Mouse (Mus musculus) stomach, postnatal 0 days (tissue): ENCODE results near the gene Fam213b. TPM values are rescaled to one million over a fixed set of nuclear protein-coding genes. Genes with fewer than 3 reads are reported as not detected.

Source experiments
- ATAC-seq: fragments of 200-750 bp; cut with Nextera tagmentation; 2 replicates; pipeline ENCODE4 v1.8.0; 2017; ENCODE audit not compliant: low FRiP score, low TSS enrichment
- DNase-seq: peaks from one replicate; pipeline ENCODE4 v3.0.0-alpha.2; 2016; ENCODE audit warnings: low spot score
- H3K27ac ChIP-seq: fragments of 300-500 bp; sonication (generic); replicated peaks from 2 replicates; pipeline ENCODE4 v1.5.1; 2014; ENCODE audit warnings: mild to moderate bottlenecking, control low read depth
- H3K27me3 ChIP-seq: fragments of 300-500 bp; sonication (generic); 2 replicates; pipeline ENCODE4 v1.6.1; 2014; ENCODE audit warnings: low read length; ENCODE audit not compliant: control insufficient read depth, insufficient read depth
- H3K36me3 ChIP-seq: fragments of 300-500 bp; sonication (generic); 2 replicates; pipeline ENCODE4 v1.6.1; 2014; ENCODE audit warnings: low read length, mixed read lengths; ENCODE audit not compliant: control insufficient read depth, insufficient read depth
- H3K4me1 ChIP-seq: fragments of 300-500 bp; sonication (generic); replicated peaks from 2 replicates; pipeline ENCODE4 v1.6.1; 2014; ENCODE audit warnings: antibody characterized with exemption; ENCODE audit not compliant: control insufficient read depth, insufficient read depth
- H3K4me2 ChIP-seq: fragments of 300-500 bp; sonication (generic); replicated peaks from 2 replicates; pipeline ENCODE4 v1.6.1; 2014; ENCODE audit warnings: low read depth, mild to moderate bottlenecking, control low read depth, moderate library complexity
- H3K4me3 ChIP-seq: fragments of 300-500 bp; sonication (generic); 2 replicates; pipeline ENCODE4 v1.5.1; 2014; ENCODE audit warnings: low read depth, low read length, control low read depth
- H3K9ac ChIP-seq: fragments of 300-500 bp; sonication (generic); 2 replicates; pipeline ENCODE4 v1.6.1; 2014; ENCODE audit warnings: mild to moderate bottlenecking, low read length, control low read depth, mixed read lengths
- H3K9me3 ChIP-seq: fragments of 300-500 bp; sonication (generic); 2 replicates; pipeline ENCODE4 v1.6.1; 2016; ENCODE audit warnings: low read length; ENCODE audit not compliant: control insufficient read depth
- CTCF ChIP-seq: IDR thresholded peaks from 2 replicates; pipeline ENCODE4 v1.5.1; 2016; ENCODE audit warnings: antibody characterized with exemption, low read depth, mild to moderate bottlenecking, moderate library complexity
- EP300 ChIP-seq: optimal IDR thresholded peaks from 2 replicates; pipeline ENCODE3; 2016; ENCODE audit warnings: antibody characterized with exemption
- WGBS: fragments of 180-500 bp; shearing (Covaris S2); extraction: QIAGEN DNeasy Blood & Tissue Kit; methylation state at CpG from one replicate; pipeline ENCODE4 v1.1.7; 2014; 5-methylcytosine and 5-hydroxymethylcytosine counted together
- polyA plus RNA-seq: library from polyadenylated mRNA; unstranded; fragments of >200 nt; fragmentation: Nextera tagmentation; extraction: Ambion mirVana; gene quantifications from 2 replicates; pipeline ENCODE4 v1.2.1, GENCODE M21; 2015

Fam213b gene
- polyA plus RNA-seq, 1 experiment from 2014 or later, result 62.1 TPM

DNA sequence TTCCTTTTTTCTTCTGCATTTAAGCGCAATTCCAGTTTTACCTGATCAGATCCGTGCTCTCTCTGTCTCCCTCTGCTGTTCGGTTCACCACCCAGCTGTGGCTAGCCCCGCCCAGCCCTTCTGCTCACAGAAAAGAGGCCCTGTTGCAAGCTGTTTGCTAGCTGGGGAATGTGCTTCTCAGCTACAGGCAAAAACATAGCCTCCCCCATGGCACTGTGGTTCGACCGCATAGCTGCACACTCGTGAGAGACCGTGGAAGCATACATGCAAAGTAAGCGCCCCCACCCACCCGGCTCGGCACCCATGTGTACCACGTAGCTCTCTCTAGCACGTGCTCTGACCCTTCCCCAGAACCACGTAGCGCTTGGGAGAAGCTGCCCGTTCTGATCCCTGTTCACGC is 8.9 kb upstream of the Fam213b start:
- ATAC-seq (peak; percentile 76), DNase-seq (peak; percentile 89)
- no peaks in the 10 kb centered on the region for H3K36me3 ChIP-seq
- no peak overlapping the region for H3K9ac ChIP-seq
- TF ChIP-seq CTCF (peak; percentile 90), EP300 (no peak)
- H3K4me2 ChIP-seq, result peak overlapping the region; percentile 25; the same call in 1 of the 2 replicates
- no peaks in the 10 kb centered on the region for H3K27me3 ChIP-seq
- WGBS, result 25% methylated on average over 17 of the region's 17 CpGs
- H3K4me1 ChIP-seq, result peaks cover 2% of the 10 kb centered on the region
- no peaks in the 10 kb centered on the region for H3K9me3 ChIP-seq
- no peak overlapping the region for H3K4me3 ChIP-seq
- peak overlapping the region; percentile 24; the same call in 1 of the 2 replicates for H3K27ac ChIP-seq

DNA sequence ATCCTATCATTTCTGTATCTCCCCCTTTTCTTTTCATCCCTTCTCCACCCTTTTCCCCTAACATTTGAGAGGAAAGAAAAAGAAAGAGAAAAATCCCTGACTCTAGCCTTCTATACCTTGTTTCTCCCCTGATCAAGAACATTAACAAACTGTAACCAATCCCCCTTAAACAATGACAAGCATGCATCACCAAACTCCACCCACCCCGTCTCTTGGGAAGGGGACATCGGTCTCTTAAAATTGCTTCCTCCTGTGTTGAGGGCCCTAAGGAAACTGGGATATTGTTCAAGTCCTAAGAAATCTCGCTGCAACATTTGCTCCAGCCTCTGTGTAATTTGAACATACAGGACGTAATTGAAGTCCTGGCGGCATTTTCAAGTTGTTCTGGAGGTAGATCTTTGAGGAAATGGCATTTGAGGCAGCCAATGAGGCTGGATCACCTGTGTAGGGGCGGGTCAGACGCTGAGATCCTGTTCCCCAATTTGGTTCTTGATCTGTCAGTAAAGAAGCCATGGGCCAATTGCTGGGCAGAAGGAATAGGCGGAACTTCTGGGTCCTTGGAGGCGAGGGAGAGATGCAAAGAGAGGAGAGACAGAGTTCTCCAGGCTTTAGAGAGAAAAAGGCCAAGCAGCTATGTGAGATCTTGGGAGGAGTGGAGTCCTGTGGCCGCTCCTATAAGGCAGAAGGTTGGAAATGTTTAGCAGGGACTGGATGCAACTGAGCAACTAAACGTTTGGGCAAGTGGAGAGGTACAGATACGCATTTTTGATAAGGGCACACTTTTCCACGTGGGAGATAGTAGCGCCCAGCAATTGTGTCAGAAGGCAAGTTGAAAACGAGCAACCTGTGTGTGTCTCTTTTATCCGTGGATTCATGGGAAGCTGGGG is 5.5 kb upstream of the Fam213b start:
- Histone ChIP-seq H3K4me2 (peak overlapping the region; percentile 65), H3K27ac (no peak overlapping the region), H3K27me3 (no peaks in the 10 kb centered on the region), H3K9ac (peak overlapping the region; percentile 45), H3K4me1 (no peaks in the 10 kb centered on the region; the same call in 1 of the 2 replicates), H3K36me3 (no peaks in the 10 kb centered on the region), H3K4me3 (peak overlapping the region; percentile 36), H3K9me3 (no peaks in the 10 kb centered on the region)
- 1% methylated on average over 16 of the region's 16 CpGs for WGBS
- DNase-seq (peak; percentile 89), ATAC-seq (peak; percentile 95)
- TF ChIP-seq CTCF (no peak), EP300 (no peak)

GRCm38 (mm10) chr4:154902371-154902770 is 3.4 kb upstream of the Fam213b start:
- Histone ChIP-seq H3K4me1 (peaks cover 5% of the 10 kb centered on the region), H3K27me3 (no peaks in the 10 kb centered on the region), H3K4me3 (no peak overlapping the region), H3K9ac (no peak overlapping the region), H3K27ac (no peak overlapping the region), H3K9me3 (no peaks in the 10 kb centered on the region), H3K4me2 (no peak overlapping the region), H3K36me3 (no peaks in the 10 kb centered on the region)
- 78% methylated on average over 2 of the region's 2 CpGs for WGBS
- ATAC-seq (no peak), DNase-seq (no peak)
- no peak for TF ChIP-seq CTCF
- no peak for TF ChIP-seq EP300

DNA sequence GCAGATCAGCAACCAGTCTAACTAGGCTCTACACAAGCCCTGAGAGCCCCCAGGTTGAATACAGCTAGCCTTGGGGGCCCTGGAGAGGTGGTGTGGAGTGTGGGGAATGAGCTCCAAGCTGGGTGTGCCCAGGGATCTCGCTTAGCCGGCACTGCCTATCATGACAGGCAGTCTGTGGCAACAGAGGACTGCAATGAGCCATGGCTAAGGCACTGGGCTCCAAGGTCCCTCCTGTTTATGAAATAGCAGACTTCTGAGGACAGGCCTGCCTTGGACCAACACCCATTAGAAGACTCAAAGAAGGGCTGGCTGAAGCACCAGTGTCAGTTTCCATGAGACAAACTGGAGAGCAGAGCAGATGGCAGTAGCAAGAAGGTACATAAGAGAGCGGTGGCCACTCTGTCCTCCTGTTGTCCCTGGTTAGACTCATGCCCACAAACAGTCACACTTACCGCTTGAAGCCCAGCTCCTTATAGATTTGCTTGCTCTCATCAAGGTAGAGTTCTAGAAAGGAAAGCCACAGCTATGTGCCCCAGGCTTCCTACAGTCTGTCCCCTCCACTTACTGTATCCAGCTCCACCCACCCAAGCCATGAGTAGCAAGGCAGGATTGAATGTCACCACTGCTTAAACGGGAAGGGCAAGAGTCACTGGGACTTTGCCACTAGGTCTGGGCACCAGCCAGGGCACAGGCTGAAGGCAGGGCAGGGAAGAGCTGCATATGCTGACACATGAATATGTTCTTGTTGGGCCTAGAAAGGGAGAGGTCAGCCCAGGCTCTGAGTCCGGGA is 1.1 kb downstream of the Fam213b start:
- peaks cover 5% of the 10 kb centered on the region; the same call in 1 of the 2 replicates for H3K4me1 ChIP-seq
- peak overlapping the region; percentile 54 for H3K4me3 ChIP-seq
- 54% methylated on average over 6 of the region's 6 CpGs for WGBS
- peak overlapping the region; percentile 74 for H3K27ac ChIP-seq
- no peaks in the 10 kb centered on the region for H3K9me3 ChIP-seq
- peak overlapping the region; percentile 93 for H3K4me2 ChIP-seq
- TF ChIP-seq CTCF (no peak), EP300 (no peak)
- no peaks in the 10 kb centered on the region; the same call in 1 of the 2 replicates for H3K36me3 ChIP-seq
- no peaks in the 10 kb centered on the region for H3K27me3 ChIP-seq
- H3K9ac ChIP-seq, result peak overlapping the region; percentile 60; the same call in 1 of the 2 replicates
- no peak for DNase-seq
- ATAC-seq, result no peak

DNA sequence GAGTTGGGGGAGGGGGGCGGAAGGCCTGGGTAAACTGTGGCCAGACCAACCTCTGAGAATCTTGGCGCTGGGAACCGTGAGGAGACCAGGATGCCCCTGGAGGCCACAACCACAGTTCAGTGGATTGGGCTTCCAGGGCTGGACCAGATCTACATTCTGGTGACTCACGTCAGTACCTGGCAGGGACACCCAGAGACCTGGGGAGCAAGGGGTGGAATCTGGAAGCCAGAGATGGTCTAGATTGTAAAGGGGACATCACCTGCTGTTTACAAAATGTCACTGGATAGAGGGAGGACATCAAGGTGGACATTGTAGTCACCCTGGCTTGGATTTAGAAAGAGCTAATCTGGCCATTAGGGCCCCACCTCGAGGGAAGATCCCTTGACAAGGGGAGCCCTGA is 3.4 kb downstream of the Fam213b start:
- ATAC-seq (no peak), DNase-seq (no peak)
- no peaks in the 10 kb centered on the region for H3K27me3 ChIP-seq
- H3K4me2 ChIP-seq, result no peak overlapping the region
- TF ChIP-seq CTCF, result no peak
- TF ChIP-seq EP300, result no peak
- H3K9ac ChIP-seq, result no peak overlapping the region
- H3K36me3 ChIP-seq, result no peaks in the 10 kb centered on the region; the same call in 1 of the 2 replicates
- peaks cover 5% of the 10 kb centered on the region; the same call in 1 of the 2 replicates for H3K4me1 ChIP-seq
- no peak overlapping the region for H3K27ac ChIP-seq
- no peaks in the 10 kb centered on the region for H3K9me3 ChIP-seq
- 77% methylated on average over 5 of the region's 5 CpGs for WGBS
- no peak overlapping the region for H3K4me3 ChIP-seq
